Mouse (Mus musculus) forebrain, embryonic 13.5 days (tissue): Measurements from ENCODE around the gene Pard3b. TPM values are rescaled to one million over a fixed set of nuclear protein-coding genes. Genes with fewer than 3 reads are reported as not detected.

Experiments used
- ATAC-seq: fragments of 200-750 bp; cut with Nextera tagmentation; 2 replicates; pipeline ENCODE4 v1.8.0; 2017
- H3K27ac ChIP-seq: fragments of 300-500 bp; sonication (generic); 2 replicates; pipeline ENCODE4 v1.5.1; 2015; ENCODE audit warnings: inconsistent platforms, mild to moderate bottlenecking, moderate library complexity
- H3K27me3 ChIP-seq: fragments of 300-500 bp; sonication (generic); 2 replicates; pipeline ENCODE4 v1.6.1; 2015; ENCODE audit warnings: mild to moderate bottlenecking, inconsistent platforms
- H3K36me3 ChIP-seq: fragments of 300-500 bp; sonication (generic); 2 replicates; pipeline ENCODE4 v1.6.1; 2015; ENCODE audit warnings: mild to moderate bottlenecking, inconsistent platforms; ENCODE audit not compliant: poor library complexity, severe bottlenecking
- H3K4me1 ChIP-seq: fragments of 300-500 bp; sonication (generic); 2 replicates; pipeline ENCODE4 v1.6.1; 2015; ENCODE audit warnings: inconsistent platforms
- H3K4me2 ChIP-seq: fragments of 300-500 bp; sonication (generic); 2 replicates; pipeline ENCODE4 v1.6.1; 2015; ENCODE audit warnings: inconsistent platforms, mild to moderate bottlenecking, moderate library complexity
- H3K4me3 ChIP-seq: fragments of 300-500 bp; sonication (generic); 2 replicates; pipeline ENCODE4 v1.5.1; 2015; ENCODE audit warnings: mild to moderate bottlenecking, inconsistent platforms
- H3K9ac ChIP-seq: fragments of 300-500 bp; sonication (generic); 2 replicates; pipeline ENCODE4 v1.6.1; 2015; ENCODE audit warnings: mild to moderate bottlenecking, inconsistent platforms
- H3K9me3 ChIP-seq: fragments of 300-500 bp; sonication (generic); replicated peaks from 2 replicates; pipeline ENCODE4 v1.6.1; 2016; ENCODE audit warnings: inconsistent platforms
- WGBS: fragments of 180-500 bp; shearing (Covaris S2); methylation state at CpG from one replicate; pipeline ENCODE4 v1.1.7; 2015; 5-methylcytosine and 5-hydroxymethylcytosine counted together
- polyA plus RNA-seq: library from polyadenylated mRNA; unstranded; fragments of >200 nt; fragmentation: Nextera tagmentation; extraction: Ambion mirVana; gene quantifications from 2 replicates; pipeline ENCODE4 v1.2.1, GENCODE M21; 2015

Pard3b gene
- polyA plus RNA-seq, 1 experiment from 2014 or later, result 10.5 TPM

GRCm38 (mm10) chr1:62644631-62645278, 1006.1 kb downstream of the Pard3b start:
- Histone ChIP-seq H3K9ac (no peak overlapping the region), H3K4me3 (no peak overlapping the region), H3K4me1 (peaks cover 6% of the 10 kb centered on the region; the same call in 1 of the 2 replicates), H3K36me3 (no peaks in the 10 kb centered on the region), H3K4me2 (no peak overlapping the region), H3K9me3 (no peaks in the 10 kb centered on the region), H3K27me3 (no peaks in the 10 kb centered on the region), H3K27ac (no peak overlapping the region)
- WGBS, result 87% methylated on average over 8 of the region's 8 CpGs
- no peak for ATAC-seq

- no peaks in the 10 kb centered on the region for H3K27me3 ChIP-seq
- no peak for ATAC-seq
- peaks cover 6% of the 10 kb centered on the region; the same call in 1 of the 2 replicates for H3K4me1 ChIP-seq
- no peak overlapping the region for H3K4me3 ChIP-seq
- H3K27ac ChIP-seq, result no peak overlapping the region
- H3K9me3 ChIP-seq, result no peaks in the 10 kb centered on the region
- H3K4me2 ChIP-seq, result no peak overlapping the region
- H3K36me3 ChIP-seq, result no peaks in the 10 kb centered on the region
- WGBS, result 91% methylated on average over 2 of the region's 2 CpGs
- H3K9ac ChIP-seq, result no peak overlapping the region
Observed at GRCm38 (mm10) chr1:62646812-62647211, 1008.2 kb downstream of the Pard3b start.

GRCm38 (mm10) chr1:62648116-62648515, 1009.5 kb downstream of the Pard3b start:
- H3K4me2 ChIP-seq, result no peak overlapping the region; the same call in 1 of the 2 replicates
- peaks cover 6% of the 10 kb centered on the region; the same call in 1 of the 2 replicates for H3K4me1 ChIP-seq
- WGBS, result 30% methylated on average over 6 of the region's 6 CpGs
- no peak overlapping the region for H3K4me3 ChIP-seq
- no peaks in the 10 kb centered on the region for H3K36me3 ChIP-seq
- H3K27ac ChIP-seq, result no peak overlapping the region
- peak; percentile 41; the same call in 1 of the 2 replicates for ATAC-seq
- H3K9me3 ChIP-seq, result no peaks in the 10 kb centered on the region
- H3K9ac ChIP-seq, result no peak overlapping the region
- H3K27me3 ChIP-seq, result no peaks in the 10 kb centered on the region

GRCm38 (mm10) chr1:62648591-62648990, 1010.0 kb downstream of the Pard3b start:
- H3K27ac ChIP-seq, result no peak overlapping the region
- peaks cover 6% of the 10 kb centered on the region; the same call in 1 of the 2 replicates for H3K4me1 ChIP-seq
- peak; percentile 10; the same call in 1 of the 2 replicates for ATAC-seq
- no peaks in the 10 kb centered on the region for H3K9me3 ChIP-seq
- H3K36me3 ChIP-seq, result no peaks in the 10 kb centered on the region
- H3K4me3 ChIP-seq, result no peak overlapping the region
- H3K27me3 ChIP-seq, result no peaks in the 10 kb centered on the region
- H3K4me2 ChIP-seq, result no peak overlapping the region
- H3K9ac ChIP-seq, result no peak overlapping the region
- WGBS, result 28% methylated on average over 5 of the region's 5 CpGs

GRCm38 (mm10) chr1:62650491-62650890, 1011.9 kb downstream of the Pard3b start:
- 88% methylated on average over 5 of the region's 5 CpGs for WGBS
- Histone ChIP-seq H3K4me2 (no peak overlapping the region), H3K27me3 (no peaks in the 10 kb centered on the region), H3K4me1 (peaks cover 11% of the 10 kb centered on the region; the same call in 1 of the 2 replicates), H3K9me3 (no peaks in the 10 kb centered on the region), H3K36me3 (no peaks in the 10 kb centered on the region), H3K27ac (no peak overlapping the region), H3K4me3 (no peak overlapping the region), H3K9ac (no peak overlapping the region)
- no peak for ATAC-seq

- 61% methylated on average over 6 of the region's 6 CpGs for WGBS
- no peak for ATAC-seq
- no peaks in the 10 kb centered on the region for H3K36me3 ChIP-seq
- no peak overlapping the region for H3K9ac ChIP-seq
- no peaks in the 10 kb centered on the region for H3K9me3 ChIP-seq
- H3K4me1 ChIP-seq, result peaks cover 7% of the 10 kb centered on the region; the same call in 1 of the 2 replicates
- H3K27ac ChIP-seq, result no peak overlapping the region
- H3K4me2 ChIP-seq, result no peak overlapping the region
- H3K27me3 ChIP-seq, result no peaks in the 10 kb centered on the region
- H3K4me3 ChIP-seq, result no peak overlapping the region
Observed at GRCm38 (mm10) chr1:62654436-62654835, 1015.8 kb downstream of the Pard3b start.

GRCm38 (mm10) chr1:62664960-62665645, 1026.5 kb downstream of the Pard3b start:
- 60% methylated on average over 8 of the region's 8 CpGs for WGBS

GRCm38 (mm10) chr1:62665771-62666730, 1027.4 kb downstream of the Pard3b start:
- H3K36me3 ChIP-seq, result no peaks in the 10 kb centered on the region
- WGBS, result 90% methylated on average over 5 of the region's 5 CpGs
- H3K9me3 ChIP-seq, result peaks cover 6% of the 10 kb centered on the region; the same call in 1 of the 2 replicates
- H3K4me3 ChIP-seq, result no peak overlapping the region
- ATAC-seq, result no peak
- no peak overlapping the region for H3K9ac ChIP-seq
- no peaks in the 10 kb centered on the region for H3K27me3 ChIP-seq
- H3K27ac ChIP-seq, result no peak overlapping the region
- no peak overlapping the region for H3K4me2 ChIP-seq
- no peaks in the 10 kb centered on the region for H3K4me1 ChIP-seq

More at GRCm38 (mm10) chr1:62664960-62665645, 1026.5 kb downstream of the Pard3b start:
- Histone ChIP-seq H3K4me1 (no peaks in the 10 kb centered on the region), H3K4me2 (no peak overlapping the region), H3K36me3 (no peaks in the 10 kb centered on the region), H3K9ac (no peak overlapping the region), H3K27ac (no peak overlapping the region), H3K4me3 (no peak overlapping the region), H3K27me3 (no peaks in the 10 kb centered on the region), H3K9me3 (peaks cover 6% of the 10 kb centered on the region; the same call in 1 of the 2 replicates)
- no peak for ATAC-seq

- H3K36me3 ChIP-seq, result no peaks in the 10 kb centered on the region
- H3K4me3 ChIP-seq, result no peak overlapping the region
- H3K4me2 ChIP-seq, result no peak overlapping the region
- WGBS, result 82% methylated on average over 5 of the region's 5 CpGs
- H3K9ac ChIP-seq, result no peak overlapping the region
- no peak overlapping the region for H3K27ac ChIP-seq
- peaks cover 6% of the 10 kb centered on the region; the same call in 1 of the 2 replicates for H3K9me3 ChIP-seq
- H3K4me1 ChIP-seq, result no peaks in the 10 kb centered on the region
- no peaks in the 10 kb centered on the region for H3K27me3 ChIP-seq
- ATAC-seq, result no peak
Observed at GRCm38 (mm10) chr1:62666780-62667179, 1028.2 kb downstream of the Pard3b start.

GRCm38 (mm10) chr1:62678611-62679344, 1040.2 kb downstream of the Pard3b start:
- no peaks in the 10 kb centered on the region for H3K9me3 ChIP-seq
- 42% methylated on average over 4 of the region's 4 CpGs for WGBS
- ATAC-seq, result no peak
- no peaks in the 10 kb centered on the region for H3K36me3 ChIP-seq
- no peak overlapping the region for H3K4me3 ChIP-seq
- no peak overlapping the region for H3K4me2 ChIP-seq
- peaks cover 20% of the 10 kb centered on the region for H3K4me1 ChIP-seq
- no peak overlapping the region; the same call in 1 of the 2 replicates for H3K27ac ChIP-seq
- H3K27me3 ChIP-seq, result no peaks in the 10 kb centered on the region
- H3K9ac ChIP-seq, result no peak overlapping the region

- Histone ChIP-seq H3K9me3 (no peaks in the 10 kb centered on the region), H3K4me3 (no peak overlapping the region), H3K4me1 (peaks cover 20% of the 10 kb centered on the region), H3K4me2 (no peak overlapping the region), H3K27ac (no peak overlapping the region), H3K27me3 (no peaks in the 10 kb centered on the region), H3K9ac (no peak overlapping the region), H3K36me3 (no peaks in the 10 kb centered on the region)
- ATAC-seq, result no peak
- 92% methylated on average over 2 of the region's 2 CpGs for WGBS
Observed at GRCm38 (mm10) chr1:62679466-62679865, 1040.8 kb downstream of the Pard3b start.
